15 mouse cellular contexts compared by ENCODE assay signal in genomic region chr19:56989171-56989570, GRCm38 (mm10). TPM values are rescaled to one million over a fixed set of nuclear protein-coding genes. Genes with fewer than 3 reads are reported as not detected.
DNase-seq lines count a peak whose midpoint lies in the region; ATAC-seq and TF ChIP-seq lines count a peak whose summit lies in the region.
"Had no signal": no experiment of that assay in that cellular context is flagged by ENCODE, and none has a peak within 500 bp of the region (broad histone marks: within the 10 kb centered on the region; RNA-seq: fewer than 3 reads in every experiment).

No protein-coding gene starts in this region.

- 0 out of 2 replicates have a peak overlapping the region, but pooled peaks have one; percentile 2 for H3K27ac ChIP-seq in kidney, postnatal 0 days
- H3K27ac ChIP-seq: liver, embryonic 13.5 days had no signal

- TF ChIP-seq CTCF in kidney, postnatal 0 days (IDR thresholded peaks at IDR 0.05; ENCODE audit: low read depth) = no peak

- no peak overlapping the region for H3K4me3 ChIP-seq in kidney, postnatal 0 days (replicated peaks; ENCODE audit: low read depth, low read length)
- H3K4me3 ChIP-seq: liver, embryonic 13.5 days had no signal

- intact Hi-C loops in gastrocnemius, postnatal 36 days (cut with DNase I) = no loop called here

- no peak overlapping the region for H3K4me2 ChIP-seq in kidney, postnatal 0 days (ENCODE audit: low read length)
- H3K4me2 ChIP-seq: liver, embryonic 13.5 days had no signal

- no peaks in the 10 kb centered on the region for H3K27me3 ChIP-seq in kidney, postnatal 0 days (ENCODE audit: insufficient read depth, low read length)
- H3K27me3 ChIP-seq: liver, embryonic 13.5 days had no signal

- peaks cover 32% of the 10 kb centered on the region for H3K4me1 ChIP-seq in kidney, postnatal 0 days (replicated peaks; ENCODE audit: insufficient read depth, low read length)
- H3K4me1 ChIP-seq: liver, embryonic 13.5 days had no signal

- peak; percentile 90 for DNase-seq in heart, adult 11 months
- no peak for DNase-seq in heart, adult 8-10 months (ENCODE audit: low spot score)
- peak; percentile 56 for DNase-seq in kidney, postnatal 0 days (ENCODE audit: low spot score)
- no peak for DNase-seq in kidney, postnatal 36 days
- peak; percentile 61 for DNase-seq in brain, adult 2 months (ENCODE audit: low read depth, low spot score)
- peak; percentile 69 for DNase-seq in lung, postnatal 10 days
- no peak for DNase-seq in adrenal gland, postnatal 10 days
- no peak for DNase-seq in gastrocnemius, postnatal 36 days
- DNase-seq: cerebellum, adult 2 months; layer of hippocampus, postnatal 36 days; left cerebral cortex, postnatal 4 days; liver, embryonic 13.5 days; right cerebral cortex, postnatal 25 days had no signal

- 59% methylated on average over 8 of the region's 8 CpGs for WGBS in kidney, postnatal 0 days

- ATAC-seq in kidney, postnatal 0 days (replicated peaks; ENCODE audit: low FRiP score, low read depth) = no peak

- H3K9ac ChIP-seq in kidney, postnatal 0 days (ENCODE audit: low read depth, low read length) = no peak overlapping the region
- H3K9ac ChIP-seq: liver, embryonic 13.5 days had no signal

- no peaks in the 10 kb centered on the region for H3K36me3 ChIP-seq in kidney, postnatal 0 days (ENCODE audit: insufficient read depth, low read length)
- H3K36me3 ChIP-seq: liver, embryonic 13.5 days had no signal

- H3K9me3 ChIP-seq in kidney, postnatal 0 days (replicated peaks; ENCODE audit: low read length) = no peaks in the 10 kb centered on the region
- H3K9me3 ChIP-seq: liver, embryonic 13.5 days had no signal

RNA-seq across cellular contexts. Expression of gene Afap1l2, which starts 18.9 kb away (rescaled TPM):
- total RNA-seq in heart, adult 8-10 months (2022) = 1 to 10 TPM; 2.8 to 4.4 (median 3.5) TPM
- polyA plus RNA-seq in kidney, postnatal 0 days (2015; fragmentation: Nextera tagmentation; extraction: Ambion mirVana) = 21.3 and 22.0 TPM in 2 replicates
- total RNA-seq in adrenal gland, postnatal 10 days (2021) = 10 to 100 TPM; 11.4 to 17.4 TPM
- total RNA-seq in gastrocnemius, postnatal 36 days (2021) = 1 to 10 TPM; 1.6 to 2.2 TPM
- total RNA-seq: megakaryocyte, adult 5-6 weeks; neutrophil, adult 5-6 weeks had no signal

Comparison
In these comparisons a context has a peak if more than half of its experiments do, and no peak if none do; other contexts are left out.
1. DNase-seq: peak in heart, adult 11 months (single experiment), kidney, postnatal 0 days (single experiment), brain, adult 2 months (single experiment) and lung, postnatal 10 days (single experiment); none in heart, adult 8-10 months (single experiment), kidney, postnatal 36 days (0 of 2), adrenal gland, postnatal 10 days (single experiment) and gastrocnemius, postnatal 36 days (0 of 2).